Mouse (Mus musculus) MEL (cell line): ENCODE results near the gene Glul. TPM values are rescaled to one million over a fixed set of nuclear protein-coding genes. Genes with fewer than 3 reads are reported as not detected.

Source experiments
- DNase-seq: peaks from one replicate; pipeline ENCODE4 v3.0.0; 2011; ENCODE audit warnings: low read depth, low spot score
- H3K27ac ChIP-seq: 2 replicates; pipeline ENCODE4 v1.5.1; 2012; ENCODE audit warnings: low read depth, mild to moderate bottlenecking, control low read depth, low read length, moderate library complexity; ENCODE audit not compliant: control insufficient read depth
- H3K27me3 ChIP-seq, 2 experiments: fragments of 150-350 bp in 1 of 2; sonication (generic) in 1 of 2; 2 replicates each; pipeline ENCODE4 v1.6.1; 2012; ENCODE audit warnings: low read length in 2 of 2, mild to moderate bottlenecking in 2 of 2, improper control_type of control experiment in 1 of 2, moderate library complexity in 1 of 2; ENCODE audit not compliant: insufficient read depth in 2 of 2, control insufficient read depth in 1 of 2
- H3K36me3 ChIP-seq, 2 experiments: 2 replicates each; pipeline ENCODE4 v1.6.1; 2012 to 2014; ENCODE audit warnings: low read length in 2 of 2, improper control_type of control experiment in 1 of 2, inconsistent platforms in 1 of 2, mild to moderate bottlenecking in 1 of 2; ENCODE audit not compliant: insufficient read depth in 2 of 2, control insufficient read depth in 1 of 2
- H3K4me1 ChIP-seq, 2 experiments: fragments of 150-350 bp in 1 of 2; sonication (generic) in 1 of 2; 2 replicates each; pipeline ENCODE4 v1.6.1; 2012; ENCODE audit warnings: low read length in 2 of 2, improper control_type of control experiment in 1 of 2, mild to moderate bottlenecking in 1 of 2; ENCODE audit not compliant: insufficient read depth in 2 of 2, control insufficient read depth in 1 of 2
- H3K4me3 ChIP-seq, 2 experiments: fragments of 150-350 bp in 1 of 2; sonication (generic) in 1 of 2; 2 replicates each; pipeline ENCODE4 v1.5.1; 2012; ENCODE audit warnings: low read depth in 2 of 2, low read length in 2 of 2, mild to moderate bottlenecking in 2 of 2, moderate library complexity in 2 of 2, control low read depth in 1 of 2, improper control_type of control experiment in 1 of 2; ENCODE audit not compliant: control insufficient read depth in 1 of 2, insufficient read depth in 1 of 2
- H3K79me2 ChIP-seq: 2 replicates; pipeline ENCODE4 v1.6.1; 2012; ENCODE audit warnings: mild to moderate bottlenecking, low read length, moderate library complexity; ENCODE audit not compliant: control insufficient read depth, poor library complexity, insufficient read depth
- H3K9ac ChIP-seq: 2 replicates; pipeline ENCODE4 v1.6.1; 2012; ENCODE audit warnings: low read depth, mild to moderate bottlenecking, control low read depth, low read length, moderate library complexity; ENCODE audit not compliant: control insufficient read depth, poor library complexity, severe bottlenecking
- H3K9me3 ChIP-seq: fragments of 150-350 bp; sonication (generic); replicated peaks from 2 replicates; pipeline ENCODE4 v1.6.1; 2012; ENCODE audit warnings: mild to moderate bottlenecking, low read length, improper control_type of control experiment, moderate library complexity; ENCODE audit not compliant: insufficient read depth
- BHLHE40 ChIP-seq: IDR thresholded peaks from 2 replicates; pipeline ENCODE4 v1.6.1; 2012; ENCODE audit warnings: low read depth, mild to moderate bottlenecking, inconsistent platforms, low read length, improper control_type of control experiment, borderline replicate concordance
- EP300 ChIP-seq, 2 experiments: IDR thresholded peaks; 2 replicates each; pipeline ENCODE4 v1.6.1; 2011; ENCODE audit warnings: improper control_type of control experiment in 2 of 2, low read length in 2 of 2, low read depth in 1 of 2, mild to moderate bottlenecking in 1 of 2
- ETS1 ChIP-seq: IDR thresholded peaks from 2 replicates; pipeline ENCODE4 v1.6.1; 2012; ENCODE audit warnings: low read depth, mild to moderate bottlenecking, inconsistent platforms, low read length, improper control_type of control experiment, moderate library complexity
- GABPA ChIP-seq: IDR thresholded peaks from 2 replicates; pipeline ENCODE4 v1.6.1; 2012; ENCODE audit warnings: low read depth, mild to moderate bottlenecking, inconsistent platforms, low read length, improper control_type of control experiment, moderate library complexity
- GATA1 ChIP-seq: IDR thresholded peaks from 2 replicates; pipeline ENCODE4 v1.6.1; 2011; ENCODE audit warnings: low read depth, low read length, improper control_type of control experiment
- KAT2A ChIP-seq: conservative IDR thresholded peaks from 2 replicates; pipeline ENCODE4 v1.6.1; 2012; ENCODE audit warnings: low read depth, low read length, improper control_type of control experiment, inconsistent platforms
- MAFK ChIP-seq: IDR thresholded peaks from 2 replicates; pipeline ENCODE4 v1.6.1; 2011; ENCODE audit warnings: low read depth, mild to moderate bottlenecking, low read length, improper control_type of control experiment, borderline replicate concordance
- MEF2A ChIP-seq: IDR thresholded peaks from 2 replicates; pipeline ENCODE4 v1.6.1; 2014; ENCODE audit warnings: low read depth, mild to moderate bottlenecking, inconsistent platforms, low read length, improper control_type of control experiment; ENCODE audit not compliant: poor library complexity, insufficient replicate concordance, severe bottlenecking; ENCODE audit errors: extremely low read depth
- MYB ChIP-seq: IDR thresholded peaks from 2 replicates; pipeline ENCODE4 v1.6.1; 2011; ENCODE audit warnings: mild to moderate bottlenecking, low read depth, low read length, improper control_type of control experiment
- MYC ChIP-seq: IDR thresholded peaks from 2 replicates; pipeline ENCODE4 v1.6.1; 2011; ENCODE audit warnings: low read depth, mild to moderate bottlenecking, low read length, improper control_type of control experiment, moderate library complexity
- NRF1 ChIP-seq: IDR thresholded peaks from 2 replicates; pipeline ENCODE4 v1.6.1; 2014; ENCODE audit warnings: low read depth, mild to moderate bottlenecking, inconsistent platforms, low read length, improper control_type of control experiment, moderate library complexity; ENCODE audit not compliant: poor library complexity, insufficient read depth, severe bottlenecking
- POLR2AphosphoS5 ChIP-seq: IDR thresholded peaks from 2 replicates; pipeline ENCODE4 v1.6.1; 2012; ENCODE audit warnings: low read depth, borderline replicate concordance, mild to moderate bottlenecking, inconsistent platforms, low read length, moderate library complexity, mixed read lengths
- RAD21 ChIP-seq: IDR thresholded peaks from 2 replicates; pipeline ENCODE4 v1.6.1; 2011; ENCODE audit warnings: mild to moderate bottlenecking, low read depth, low read length, improper control_type of control experiment
- SIN3A ChIP-seq: IDR thresholded peaks from 2 replicates; pipeline ENCODE4 v1.6.1; 2012; ENCODE audit warnings: low read length, improper control_type of control experiment, inconsistent platforms
- SMC3 ChIP-seq: IDR thresholded peaks from 2 replicates; pipeline ENCODE4 v1.6.1; 2011; ENCODE audit warnings: low read depth, low read length, improper control_type of control experiment
- TBP ChIP-seq: IDR thresholded peaks from 2 replicates; pipeline ENCODE4 v1.8.0; 2011; ENCODE audit warnings: low read depth, low read length, improper control_type of control experiment
- UBTF ChIP-seq: IDR thresholded peaks from 2 replicates; pipeline ENCODE4 v1.6.1; 2012; ENCODE audit warnings: low read depth, mild to moderate bottlenecking, inconsistent platforms, low read length, improper control_type of control experiment, moderate library complexity, borderline replicate concordance; ENCODE audit not compliant: insufficient read depth
- USF2 ChIP-seq, 2 experiments: IDR thresholded peaks; 2 replicates each; pipeline ENCODE4 v1.6.1; 2011 to 2012; ENCODE audit warnings: improper control_type of control experiment in 2 of 2, low read length in 2 of 2, borderline replicate concordance in 1 of 2, inconsistent platforms in 1 of 2, low read depth in 1 of 2, mild to moderate bottlenecking in 1 of 2; ENCODE audit not compliant: insufficient read depth in 1 of 2
- ZC3H11A ChIP-seq: IDR thresholded peaks from 2 replicates; pipeline ENCODE4 v1.6.1; 2012; ENCODE audit warnings: low read depth, mild to moderate bottlenecking, inconsistent platforms, low read length, improper control_type of control experiment
- ZNF384 ChIP-seq: IDR thresholded peaks from 2 replicates; pipeline ENCODE4 v1.6.1; 2012; ENCODE audit warnings: low read depth, mild to moderate bottlenecking, inconsistent platforms, low read length, improper control_type of control experiment
- polyA plus RNA-seq, 2 experiments: library from polyadenylated mRNA; stranded (reverse) in 1 of 2; unstranded in 1 of 2; fragments of >175 nt in 1 of 2; fragments of >200 nt in 1 of 2; gene quantifications; 2 replicates each; pipeline versions ENCODE4 v1.2.1 to v1.2.4; 2012; ENCODE audit warnings: low replicate concordance in 2 of 2, low read depth in 1 of 2; ENCODE audit not compliant: insufficient read length in 2 of 2, insufficient read depth in 1 of 2, missing spikeins in 1 of 2
- total RNA-seq: library from RNA; depleted of rRNA; stranded (reverse); fragments of 300-350 nt; gene quantifications from 2 replicates; pipeline ENCODE4 v1.2.3, GENCODE M21; 2012

The Glul gene
- total and polyA plus RNA-seq, 3 experiments: 47.2 to 81.1 TPM; not detected in 1

GRCm38 (mm10) chr1:153940986-153941385, 41.2 kb downstream of the Glul start:
- H3K9ac ChIP-seq: no peak overlapping the region
- H3K79me2 ChIP-seq: no peaks in the 10 kb centered on the region
- no peak for DNase-seq
- H3K9me3 ChIP-seq: no peaks in the 10 kb centered on the region
- no peaks in the 10 kb centered on the region for H3K4me1 ChIP-seq
- no peak overlapping the region for H3K4me3 ChIP-seq
- no peaks in the 10 kb centered on the region for H3K36me3 ChIP-seq
- TF ChIP-seq BHLHE40: no peak
- no peaks in the 10 kb centered on the region for H3K27me3 ChIP-seq
- no peak overlapping the region for H3K27ac ChIP-seq

- no peaks in the 10 kb centered on the region for H3K36me3 ChIP-seq
These were observed 45.4 kb downstream of the Glul start for GRCm38 (mm10) chr1:153945181-153945580.

GRCm38 (mm10) chr1:153946971-153947370, 47.2 kb downstream of the Glul start:
- H3K79me2 ChIP-seq: no peaks in the 10 kb centered on the region
- no peak overlapping the region for H3K27ac ChIP-seq
- no peaks in the 10 kb centered on the region for H3K9me3 ChIP-seq
- no peak for DNase-seq
- H3K4me1 ChIP-seq: no peaks in the 10 kb centered on the region
- TF ChIP-seq MEF2A (no peak), ZC3H11A (no peak)
- H3K9ac ChIP-seq: no peak overlapping the region
- no peaks in the 10 kb centered on the region for H3K36me3 ChIP-seq
- no peak overlapping the region for H3K4me3 ChIP-seq
- no peaks in the 10 kb centered on the region for H3K27me3 ChIP-seq

More at GRCm38 (mm10) chr1:153945181-153945580, 45.4 kb downstream of the Glul start:
- Histone ChIP-seq H3K9ac (no peak overlapping the region), H3K79me2 (no peaks in the 10 kb centered on the region), H3K4me1 (no peaks in the 10 kb centered on the region), H3K27ac (no peak overlapping the region), H3K4me3 (no peak overlapping the region), H3K27me3 (no peaks in the 10 kb centered on the region), H3K9me3 (no peaks in the 10 kb centered on the region)
- no peak for DNase-seq
- no peak for TF ChIP-seq SMC3
- TF ChIP-seq GATA1: no peak
- no peak for TF ChIP-seq NRF1
- TF ChIP-seq ZNF384: no peak

GRCm38 (mm10) chr1:153947837-153948236, 48.1 kb downstream of the Glul start:
- Histone ChIP-seq H3K36me3 (no peaks in the 10 kb centered on the region), H3K9ac (no peak overlapping the region), H3K4me3 (no peak overlapping the region), H3K27ac (no peak overlapping the region), H3K9me3 (no peaks in the 10 kb centered on the region), H3K4me1 (no peaks in the 10 kb centered on the region), H3K27me3 (no peaks in the 10 kb centered on the region), H3K79me2 (no peaks in the 10 kb centered on the region)
- no peak for DNase-seq
- TF ChIP-seq MEF2A (no peak), ETS1 (no peak), RAD21 (no peak), KAT2A (no peak), BHLHE40 (no peak), ZNF384 (no peak), UBTF (no peak), MAFK (no peak), MYC (no peak), SIN3A (no peak), GABPA (no peak), USF2 (IDR thresholded peaks at IDR 0.05; ENCODE audit: borderline replicate concordance in 1 of 2, insufficient read depth in 1 of 2, low read depth in 1 of 2, low read length in 2 of 2) (no peak), MYB (no peak), POLR2AphosphoS5 (no peak), EP300 (IDR thresholded peaks at IDR 0.05; ENCODE audit: low read depth in 1 of 2, low read length in 2 of 2) (no peak), TBP (no peak)
